Mouse (Mus musculus): ENCODE measurements around the gene Sv2c.

DNA sequence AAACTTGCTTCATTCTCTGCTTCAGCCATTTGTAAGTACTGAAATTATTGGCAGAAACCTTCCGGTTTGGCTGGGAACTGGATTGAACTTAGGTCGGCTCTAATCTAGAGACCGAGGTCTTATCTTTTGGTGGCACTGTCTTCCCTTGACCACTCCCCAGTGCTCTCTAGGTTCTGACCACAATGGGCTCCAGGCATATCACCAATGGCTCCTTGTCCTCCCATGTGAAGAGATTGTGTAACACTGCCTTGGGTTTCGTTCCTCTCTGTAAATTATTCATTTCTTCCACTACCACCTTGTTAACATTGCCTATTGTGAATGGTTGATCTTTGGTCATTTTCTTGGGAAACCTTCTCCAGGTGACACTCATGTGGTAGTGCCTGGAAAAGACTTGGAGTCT, 184.0 kb downstream of the Sv2c start:
- TF ChIP-seq CTCF (IDR thresholded peaks at IDR 0.05; ENCODE audit: borderline replicate concordance, insufficient read depth, low read depth, low read length) (no peak), POLR2A (IDR thresholded peaks at IDR 0.05; ENCODE audit: borderline replicate concordance, insufficient read depth, low read length) (no peak)

All from cerebellum, adult 2 months (tissue).